Mouse (Mus musculus) heart, embryonic 10.5 days (tissue): ENCODE results near the gene Gm20605. TPM values are rescaled to one million over a fixed set of nuclear protein-coding genes. Genes with fewer than 3 reads are reported as not detected.

Experiments used
- DNase-seq: peaks from one replicate; pipeline ENCODE4 v3.0.0-alpha.2; 2017; ENCODE audit warnings: low spot score
- H3K27ac ChIP-seq: fragments of 300-500 bp; sonication (generic); 2 replicates; pipeline ENCODE4 v1.5.1; 2016; ENCODE audit warnings: mild to moderate bottlenecking
- H3K27me3 ChIP-seq: fragments of 300-500 bp; sonication (generic); 2 replicates; pipeline ENCODE4 v1.6.1; 2016; ENCODE audit warnings: mild to moderate bottlenecking; ENCODE audit not compliant: poor library complexity, insufficient read depth, severe bottlenecking
- H3K36me3 ChIP-seq: fragments of 300-500 bp; sonication (generic); 2 replicates; pipeline ENCODE4 v1.6.1; 2016; ENCODE audit warnings: mild to moderate bottlenecking, moderate library complexity
- H3K4me1 ChIP-seq: fragments of 300-500 bp; sonication (generic); 2 replicates; pipeline ENCODE4 v1.6.1; 2016; ENCODE audit warnings: mild to moderate bottlenecking
- H3K4me3 ChIP-seq: fragments of 300-500 bp; sonication (generic); 2 replicates; pipeline ENCODE4 v1.5.1; 2016; ENCODE audit warnings: mild to moderate bottlenecking, moderate library complexity
- H3K9me3 ChIP-seq: fragments of 300-500 bp; sonication (generic); 2 replicates; pipeline ENCODE4 v1.6.1; 2016; ENCODE audit warnings: mild to moderate bottlenecking, moderate library complexity
- WGBS: fragments of 180-500 bp; shearing (Covaris S2); methylation state at CpG from one replicate; pipeline ENCODE4 v1.1.7; 2016; 5-methylcytosine and 5-hydroxymethylcytosine counted together
- polyA plus RNA-seq: library from polyadenylated mRNA; unstranded; fragments of >200 nt; fragmentation: Nextera tagmentation; extraction: Ambion mirVana; gene quantifications from 2 replicates; pipeline ENCODE4 v1.2.1, GENCODE M21; 2016

The Gm20605 gene
- polyA plus RNA-seq, 1 experiment from 2014 or later: 9.8 TPM

GRCm38 (mm10) chr5:137623937-137624530, 4.9 kb upstream of the Gm20605 start:
- Histone ChIP-seq H3K4me1 (peaks cover 6% of the 10 kb centered on the region), H3K27me3 (peaks cover 5% of the 10 kb centered on the region; the same call in 1 of the 2 replicates), H3K36me3 (no peaks in the 10 kb centered on the region), H3K9me3 (no peaks in the 10 kb centered on the region), H3K27ac (no peak overlapping the region), H3K4me3 (no peak overlapping the region)
- 80% methylated on average over 11 of the region's 11 CpGs for WGBS
- DNase-seq: no peak

- Histone ChIP-seq H3K27me3 (no peaks in the 10 kb centered on the region), H3K9me3 (no peaks in the 10 kb centered on the region), H3K4me1 (peaks cover 33% of the 10 kb centered on the region), H3K36me3 (peaks cover under 1% of the 10 kb centered on the region; the same call in 1 of the 2 replicates), H3K27ac (peak overlapping the region; percentile 92), H3K4me3 (peak overlapping the region; percentile 75)
- 5% methylated on average over 9 of the region's 9 CpGs for WGBS
- DNase-seq: no peak
Observed at GRCm38 (mm10) chr5:137627991-137628390, 984 bp upstream of the Gm20605 start.

GRCm38 (mm10) chr5:137629306-137629721, 339 bp downstream of the Gm20605 start:
- Histone ChIP-seq H3K4me3 (peak overlapping the region; percentile 75), H3K27me3 (no peaks in the 10 kb centered on the region), H3K36me3 (peaks cover 13% of the 10 kb centered on the region), H3K9me3 (no peaks in the 10 kb centered on the region), H3K27ac (peak overlapping the region; percentile 92), H3K4me1 (peaks cover 33% of the 10 kb centered on the region)
- peak; percentile 86 for DNase-seq
- 0% methylated on average over 23 of the region's 23 CpGs for whole genome bisulfite sequencing

- no peak for DNase-seq
- peaks cover 29% of the 10 kb centered on the region for H3K4me1 ChIP-seq
Observed at GRCm38 (mm10) chr5:137629906-137630545, 1.1 kb downstream of the Gm20605 start.

GRCm38 (mm10) chr5:137630602-137631001, 1.6 kb downstream of the Gm20605 start:
- Histone ChIP-seq H3K27ac (peak overlapping the region; percentile 92), H3K4me1 (peaks cover 27% of the 10 kb centered on the region), H3K27me3 (no peaks in the 10 kb centered on the region), H3K4me3 (peak overlapping the region; percentile 75), H3K9me3 (no peaks in the 10 kb centered on the region), H3K36me3 (peaks cover 24% of the 10 kb centered on the region)
- WGBS: 29% methylated on average over 3 of the region's 3 CpGs
- DNase-seq: no peak

More at GRCm38 (mm10) chr5:137629906-137630545, 1.1 kb downstream of the Gm20605 start:
- peak overlapping the region; percentile 75 for H3K4me3 ChIP-seq
- H3K36me3 ChIP-seq: peaks cover 18% of the 10 kb centered on the region
- WGBS: 25% methylated on average over 6 of the region's 6 CpGs
- H3K27ac ChIP-seq: peak overlapping the region; percentile 92
- no peaks in the 10 kb centered on the region for H3K27me3 ChIP-seq
- H3K9me3 ChIP-seq: no peaks in the 10 kb centered on the region

- DNase-seq: no peak
- H3K9me3 ChIP-seq: no peaks in the 10 kb centered on the region
- 55% methylated on average over 9 of the region's 9 CpGs for WGBS
- peak overlapping the region; percentile 92; the same call in 1 of the 2 replicates for H3K27ac ChIP-seq
- peaks cover 27% of the 10 kb centered on the region for H3K4me1 ChIP-seq
- no peaks in the 10 kb centered on the region for H3K27me3 ChIP-seq
- H3K4me3 ChIP-seq: peak overlapping the region; percentile 19
- H3K36me3 ChIP-seq: peaks cover 30% of the 10 kb centered on the region
Observed at GRCm38 (mm10) chr5:137631171-137631570, 2.2 kb downstream of the Gm20605 start.

- Histone ChIP-seq H3K36me3 (peaks cover 34% of the 10 kb centered on the region), H3K9me3 (no peaks in the 10 kb centered on the region), H3K4me3 (peak overlapping the region; percentile 19; the same call in 1 of the 2 replicates), H3K27ac (peak overlapping the region; percentile 92; the same call in 1 of the 2 replicates), H3K4me1 (peaks cover 27% of the 10 kb centered on the region), H3K27me3 (no peaks in the 10 kb centered on the region)
- WGBS: 44% methylated on average over 4 of the region's 4 CpGs
- DNase-seq: no peak
Observed at GRCm38 (mm10) chr5:137631591-137631990, 2.6 kb downstream of the Gm20605 start.

GRCm38 (mm10) chr5:137633397-137634084, 4.6 kb downstream of the Gm20605 start:
- Histone ChIP-seq H3K4me1 (peaks cover 27% of the 10 kb centered on the region), H3K27ac (no peak overlapping the region), H3K4me3 (no peak overlapping the region), H3K27me3 (no peaks in the 10 kb centered on the region), H3K9me3 (no peaks in the 10 kb centered on the region), H3K36me3 (peaks cover 54% of the 10 kb centered on the region)
- no peak for DNase-seq
- WGBS: 75% methylated on average over 12 of the region's 12 CpGs

GRCm38 (mm10) chr5:137639472-137639871, 10.5 kb downstream of the Gm20605 start:
- Histone ChIP-seq H3K27me3 (peaks cover 23% of the 10 kb centered on the region), H3K9me3 (no peaks in the 10 kb centered on the region), H3K4me3 (no peak overlapping the region), H3K36me3 (peaks cover 82% of the 10 kb centered on the region), H3K4me1 (peaks cover 20% of the 10 kb centered on the region), H3K27ac (no peak overlapping the region)
- DNase-seq: no peak
- 80% methylated on average over 7 of the region's 7 CpGs for WGBS

- H3K4me3 ChIP-seq: no peak within 1 kb of the TSS
- H3K9me3 ChIP-seq: no peaks in the 10 kb centered on the region
- peaks cover 39% of the 10 kb centered on the region for H3K27me3 ChIP-seq
- no peak for DNase-seq
- no peak within 1 kb of the TSS for H3K27ac ChIP-seq
- WGBS: 84% methylated on average over 19 of the region's 19 CpGs
- H3K4me1 ChIP-seq: peaks cover 34% of the 10 kb centered on the region
- H3K36me3 ChIP-seq: peaks cover 68% of the 10 kb centered on the region
Observed at GRCm38 (mm10) chr5:137641054-137641453, 12.1 kb downstream of the Gm20605 start, which contains the start of gene Sap25. TSS of gene Sap25 (plus strand) at chr5:137641334.

- H3K27me3 ChIP-seq: peaks cover 55% of the 10 kb centered on the region
- peaks cover 42% of the 10 kb centered on the region for H3K4me1 ChIP-seq
- no peaks in the 10 kb centered on the region for H3K9me3 ChIP-seq
- H3K36me3 ChIP-seq: peaks cover 49% of the 10 kb centered on the region
- WGBS: 53% methylated on average over 4 of the region's 4 CpGs
- no peak for DNase-seq
- H3K4me3 ChIP-seq: no peak overlapping the region
- no peak overlapping the region for H3K27ac ChIP-seq
Observed at GRCm38 (mm10) chr5:137642886-137643285, 13.9 kb downstream of the Gm20605 start.

GRCm38 (mm10) chr5:137644484-137644883, 15.5 kb downstream of the Gm20605 start:
- no peaks in the 10 kb centered on the region for H3K9me3 ChIP-seq
- peaks cover 54% of the 10 kb centered on the region for H3K4me1 ChIP-seq
- DNase-seq: no peak
- peak overlapping the region; percentile 36 for H3K4me3 ChIP-seq
- WGBS: 28% methylated on average over 19 of the region's 19 CpGs
- H3K27ac ChIP-seq: peak overlapping the region; percentile 37; the same call in 1 of the 2 replicates
- H3K27me3 ChIP-seq: peaks cover 55% of the 10 kb centered on the region
- peaks cover 34% of the 10 kb centered on the region for H3K36me3 ChIP-seq
